ENCODE assay signal across 11 mouse cellular contexts in the genomic region with DNA sequence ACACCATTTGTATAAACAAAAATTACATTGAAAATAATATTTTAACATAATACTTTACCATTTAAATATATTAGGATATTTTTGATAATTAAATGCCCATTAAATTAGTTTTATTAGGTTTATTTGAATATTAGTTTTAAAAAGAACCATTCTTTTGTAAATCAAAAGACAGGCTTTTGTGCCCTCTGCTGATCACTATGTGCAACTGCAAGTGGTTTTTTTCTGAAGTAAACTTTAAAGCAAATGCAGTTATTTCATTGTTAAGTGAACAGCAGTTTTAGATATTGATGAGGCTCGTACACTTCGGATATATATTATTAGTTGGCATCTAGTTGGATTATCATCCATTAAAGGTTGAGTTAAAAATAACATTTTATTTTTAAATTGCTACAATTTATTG.
A peak's percentile ranks its signal among the peaks of the same experiment; 100 is the strongest.
DNase-seq lines count a peak whose midpoint lies in the region; ATAC-seq and TF ChIP-seq lines count a peak whose summit lies in the region.
"Had no signal": no experiment of that assay in that cellular context is flagged by ENCODE, and none has a peak within 500 bp of the region (broad histone marks: within the 10 kb centered on the region; RNA-seq: fewer than 3 reads in every experiment).

No protein-coding gene starts in this region.

- H3K9me3 ChIP-seq in forebrain, postnatal 0 days (ENCODE audit: low read length), result no peaks in the 10 kb centered on the region
- no peaks in the 10 kb centered on the region for H3K9me3 ChIP-seq in forebrain, embryonic 15.5 days
- H3K9me3 ChIP-seq in liver, embryonic 12.5 days (replicated peaks), result no peaks in the 10 kb centered on the region
- H3K9me3 ChIP-seq in ES-E14 (ENCODE audit: control insufficient read depth, insufficient read depth, low read depth, low read length), result no peaks in the 10 kb centered on the region
- H3K9me3 ChIP-seq: kidney, embryonic 15.5 days had no signal

- ATAC-seq in forebrain, postnatal 0 days, result no peak
- ATAC-seq in forebrain, embryonic 15.5 days (replicated peaks), result no peak
- no peak for ATAC-seq in liver, embryonic 12.5 days
- ATAC-seq: midbrain, embryonic 16.5 days had no signal

- no peak overlapping the region for H3K27ac ChIP-seq in forebrain, postnatal 0 days (ENCODE audit: low read depth, low read length)
- no peak overlapping the region for H3K27ac ChIP-seq in forebrain, embryonic 15.5 days (replicated peaks)
- H3K27ac ChIP-seq in liver, adult 2 months (replicated peaks; ENCODE audit: insufficient read depth, low read depth, low read length), result no peak overlapping the region
- no peak overlapping the region for H3K27ac ChIP-seq in liver, embryonic 12.5 days
- no peak overlapping the region for H3K27ac ChIP-seq in ES-E14 (ENCODE audit: insufficient read depth, low read depth, low read length, poor library complexity, severe bottlenecking)
- H3K27ac ChIP-seq: kidney, embryonic 15.5 days had no signal

- TF ChIP-seq POLR2A in liver, adult 2 months (IDR thresholded peaks at IDR 0.05; ENCODE audit: extremely low read depth, insufficient read depth, low read length), result no peak

- H3K9ac ChIP-seq in forebrain, postnatal 0 days, result no peak overlapping the region
- H3K9ac ChIP-seq in forebrain, embryonic 15.5 days (replicated peaks), result no peak overlapping the region
- H3K9ac ChIP-seq in liver, adult 2 months (ENCODE audit: low read depth, low read length), result no peak overlapping the region
- H3K9ac ChIP-seq in liver, embryonic 12.5 days, result no peak overlapping the region
- no peak overlapping the region for H3K9ac ChIP-seq in ES-E14 (ENCODE audit: insufficient read depth, low read depth, low read length, poor library complexity, severe bottlenecking)
- H3K9ac ChIP-seq: kidney, embryonic 15.5 days had no signal

- peak; percentile 51 for DNase-seq in forebrain, postnatal 0 days
- DNase-seq in liver, adult 2 months (ENCODE audit: extremely low read depth, low read depth, low spot score), result peak; percentile 13
- peak; percentile 9 for DNase-seq in ES-E14 (ENCODE audit: low read depth, low spot score)
- peak; percentile 20 for DNase-seq in mesoderm, embryonic 11.5 days (ENCODE audit: low read depth, low spot score)
- no peak for DNase-seq in thymus, postnatal 36 days
- no peak for DNase-seq in urinary bladder, postnatal 10 days (ENCODE audit: low spot score)

- in situ Hi-C loops in ES-E14 (cut with MboI; ENCODE audit: low sequenced_read_pairs in 2 of 2, unreplicated experiment in 2 of 2), result loop anchor here (10.0 to 25.0 kb wide), 3 partner anchors 237 to 739 kb away; no protein-coding TSS in a partner anchor

- no peaks in the 10 kb centered on the region for H3K27me3 ChIP-seq in forebrain, postnatal 0 days (ENCODE audit: insufficient read depth, low read length)
- no peaks in the 10 kb centered on the region for H3K27me3 ChIP-seq in forebrain, embryonic 15.5 days
- H3K27me3 ChIP-seq in liver, adult 2 months (ENCODE audit: control insufficient read depth, insufficient read depth, low read length), result no peaks in the 10 kb centered on the region
- H3K27me3 ChIP-seq in liver, embryonic 12.5 days (replicated peaks), result no peaks in the 10 kb centered on the region
- H3K27me3 ChIP-seq: kidney, embryonic 15.5 days had no signal

- no peaks in the 10 kb centered on the region for H3K79me2 ChIP-seq in liver, adult 2 months (ENCODE audit: control insufficient read depth, insufficient read depth, low read length)

- H3K4me1 ChIP-seq in forebrain, postnatal 0 days (ENCODE audit: insufficient read depth), result no peaks in the 10 kb centered on the region; the same call in 1 of the 2 replicates
- H3K4me1 ChIP-seq in forebrain, embryonic 15.5 days, result peaks cover 11% of the 10 kb centered on the region
- H3K4me1 ChIP-seq in liver, adult 2 months (ENCODE audit: control insufficient read depth, insufficient read depth, low read length), result no peaks in the 10 kb centered on the region
- H3K4me1 ChIP-seq in liver, embryonic 12.5 days, result no peaks in the 10 kb centered on the region
- H3K4me1 ChIP-seq in ES-E14 (ENCODE audit: control insufficient read depth in 2 of 2, insufficient read depth in 2 of 2, low read length in 2 of 2, poor library complexity in 1 of 2), result no peaks in the 10 kb centered on the region; a peak in 1 of 4 replicates
- H3K4me1 ChIP-seq: kidney, embryonic 15.5 days had no signal

- no peak overlapping the region for H3K4me3 ChIP-seq in forebrain, postnatal 0 days (ENCODE audit: low read depth, low read length)
- no peak overlapping the region for H3K4me3 ChIP-seq in forebrain, embryonic 15.5 days
- H3K4me3 ChIP-seq in liver, adult 2 months (ENCODE audit: insufficient read depth, low read depth, low read length), result no peak overlapping the region
- no peak overlapping the region for H3K4me3 ChIP-seq in liver, embryonic 12.5 days
- H3K4me3 ChIP-seq in ES-E14 (ENCODE audit: insufficient read depth in 1 of 2, low read depth in 1 of 2, low read length in 2 of 2, poor library complexity in 1 of 2, severe bottlenecking in 1 of 2), result no peak overlapping the region
- H3K4me3 ChIP-seq: erythroblast, embryonic 14.5 days; kidney, embryonic 15.5 days had no signal

- 20% methylated on average over 2 of the region's 2 CpGs for WGBS in forebrain, postnatal 0 days
- 29% methylated on average over 2 of the region's 2 CpGs for WGBS in forebrain, embryonic 15.5 days
- WGBS in liver, adult 2 months, result 10% methylated on average over 2 of the region's 2 CpGs
- 11% methylated on average over 2 of the region's 2 CpGs for WGBS in liver, embryonic 12.5 days (ENCODE audit: insufficient replicate concordance)

- H3K4me2 ChIP-seq in forebrain, postnatal 0 days (ENCODE audit: low read depth), result no peak overlapping the region
- no peak overlapping the region for H3K4me2 ChIP-seq in forebrain, embryonic 15.5 days (replicated peaks)
- no peak overlapping the region for H3K4me2 ChIP-seq in liver, embryonic 12.5 days
- H3K4me2 ChIP-seq: kidney, embryonic 15.5 days had no signal

- TF ChIP-seq CTCF in forebrain, postnatal 0 days (IDR thresholded peaks at IDR 0.05; ENCODE audit: low read depth), result peak; percentile 75
- TF ChIP-seq CTCF in liver, adult 2 months (IDR thresholded peaks at IDR 0.05; ENCODE audit: low read depth, low read length), result peak; percentile 58

- no peaks in the 10 kb centered on the region for H3K36me3 ChIP-seq in forebrain, postnatal 0 days (ENCODE audit: insufficient read depth)
- no peaks in the 10 kb centered on the region for H3K36me3 ChIP-seq in forebrain, embryonic 15.5 days
- H3K36me3 ChIP-seq in liver, adult 2 months (ENCODE audit: control insufficient read depth, insufficient read depth, low read length), result no peaks in the 10 kb centered on the region
- H3K36me3 ChIP-seq in liver, embryonic 12.5 days, result no peaks in the 10 kb centered on the region
- H3K36me3 ChIP-seq in ES-E14 (ENCODE audit: control insufficient read depth, insufficient read depth, low read length, poor library complexity, severe bottlenecking), result no peaks in the 10 kb centered on the region
- H3K36me3 ChIP-seq: kidney, embryonic 15.5 days had no signal

TF ChIP-seq in ES-E14, 5 proteins besides CTCF, POLR2A, EP300 and RAD21:
- TF ChIP-seq MAFK (IDR thresholded peaks at IDR 0.05; ENCODE audit: insufficient read depth, low read depth, low read length), result no peak
- TF ChIP-seq HCFC1 (IDR thresholded peaks at IDR 0.05; ENCODE audit: borderline replicate concordance, insufficient read depth, low read length), result no peak
- TF ChIP-seq ZNF384 (IDR thresholded peaks at IDR 0.05; ENCODE audit: low read depth, low read length), result peak; percentile 71; the same call in 1 of the 2 replicates
- TF ChIP-seq CHD2 (IDR thresholded peaks at IDR 0.05; ENCODE audit: low read depth, low read length), result no peak
- peak; percentile 86 for TF ChIP-seq ZC3H11A (IDR thresholded peaks at IDR 0.05; ENCODE audit: borderline replicate concordance, low read depth, low read length)
TF ChIP-seq in ES-E14: peak in this region for 2.

Comparison
In these comparisons a context has a peak if more than half of its experiments do, and no peak if none do; other contexts are left out.
1. DNase-seq: peak in forebrain, postnatal 0 days (single experiment), liver, adult 2 months (single experiment), ES-E14 (single experiment) and mesoderm, embryonic 11.5 days (single experiment); none in thymus, postnatal 36 days (0 of 2) and urinary bladder, postnatal 10 days (single experiment).